Mouse (Mus musculus): ENCODE measurements around the gene Apbb2.

The Apbb2 gene

DNA sequence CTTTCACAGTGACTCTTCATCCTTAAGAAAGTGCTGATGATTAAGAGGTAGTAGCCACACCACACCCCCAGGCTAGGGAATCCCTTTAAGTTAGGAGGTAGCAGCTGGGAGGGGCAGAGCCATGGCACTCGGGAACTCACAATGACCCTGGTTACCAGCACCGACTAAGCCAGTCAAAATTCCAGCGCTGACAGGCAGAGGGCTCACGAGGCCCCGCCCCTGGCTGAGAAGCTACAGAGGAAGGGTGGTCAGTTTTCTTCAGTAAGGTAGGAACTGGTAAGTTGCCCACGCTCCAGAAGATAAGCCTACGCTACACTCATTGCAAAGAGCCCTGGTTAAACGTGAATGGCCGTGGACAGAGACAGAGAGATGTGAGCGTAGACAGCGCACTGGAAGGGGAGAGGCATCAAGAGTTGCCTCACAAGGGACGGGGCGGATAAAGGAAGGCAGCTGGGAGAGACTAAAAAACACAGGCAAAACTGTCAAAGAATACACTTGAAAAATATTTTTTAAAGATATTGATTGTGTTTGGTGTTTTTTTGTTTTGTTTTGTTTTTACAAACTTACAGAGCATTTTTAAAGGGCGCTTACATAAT is 100.1 kb downstream of the Apbb2 start:
- no peak for DNase-seq (ENCODE audit: low read depth, low spot score)

GRCm38 (mm10) chr5:66517503-66517902 is 101.1 kb downstream of the Apbb2 start:
- no peak for DNase-seq (ENCODE audit: low read depth, low spot score)

- no peak for DNase-seq (ENCODE audit: low read depth, low spot score)
Observed at GRCm38 (mm10) chr5:66516311-66516710, 102.3 kb downstream of the Apbb2 start.

DNA sequence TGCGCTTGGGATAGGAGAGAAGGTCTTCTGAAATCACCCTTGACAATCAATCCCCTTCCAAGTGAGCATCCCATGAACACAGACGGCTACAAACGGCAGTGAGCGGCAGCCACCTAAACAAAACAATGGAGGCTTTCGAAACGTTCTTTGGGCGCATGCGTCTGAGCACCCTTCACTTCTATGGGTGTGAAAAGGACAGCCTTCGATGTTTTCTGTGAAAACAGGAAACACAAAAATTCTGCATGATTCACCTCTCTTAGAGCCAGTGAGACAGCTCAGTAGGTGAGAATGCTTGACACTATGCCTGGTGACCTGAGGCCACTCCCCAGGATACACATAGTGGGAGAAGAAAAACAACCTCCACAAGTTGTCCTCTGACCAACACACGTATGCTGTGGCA is 103.3 kb downstream of the Apbb2 start:
- DNase-seq (ENCODE audit: low read depth, low spot score), result no peak

GRCm38 (mm10) chr5:66514659-66515058 is 103.9 kb downstream of the Apbb2 start:
- DNase-seq (ENCODE audit: low read depth, low spot score), result no peak

- DNase-seq (ENCODE audit: low read depth, low spot score), result no peak
Observed at GRCm38 (mm10) chr5:66513412-66513811, 105.2 kb downstream of the Apbb2 start.

- DNase-seq (ENCODE audit: low read depth, low spot score), result no peak
Observed at GRCm38 (mm10) chr5:66512519-66512918, 106.1 kb downstream of the Apbb2 start.

DNA sequence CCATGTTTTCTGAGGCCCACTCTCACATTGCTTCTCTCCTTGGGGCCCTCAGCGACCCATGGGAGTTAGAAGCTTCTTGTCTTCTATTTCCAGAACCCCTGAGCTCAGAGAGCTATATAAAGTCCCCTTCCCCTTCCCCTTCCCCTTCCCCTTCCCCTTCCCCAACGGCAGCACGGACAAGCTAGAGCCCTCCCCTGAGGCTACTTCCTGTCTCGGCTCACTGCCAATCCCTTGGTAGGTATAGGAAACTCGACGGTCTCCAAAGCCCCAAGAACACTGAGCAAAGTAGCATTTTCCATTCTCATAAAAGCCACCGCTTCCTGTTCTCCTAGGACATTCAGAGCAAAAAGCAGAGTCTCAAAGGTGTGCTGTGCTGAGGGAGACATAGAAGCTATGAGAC is 107.9 kb downstream of the Apbb2 start:
- DNase-seq (ENCODE audit: low read depth, low spot score), result no peak

- no peak for DNase-seq (ENCODE audit: low read depth, low spot score)
Observed at GRCm38 (mm10) chr5:66509151-66509550, 109.4 kb downstream of the Apbb2 start.

DNA sequence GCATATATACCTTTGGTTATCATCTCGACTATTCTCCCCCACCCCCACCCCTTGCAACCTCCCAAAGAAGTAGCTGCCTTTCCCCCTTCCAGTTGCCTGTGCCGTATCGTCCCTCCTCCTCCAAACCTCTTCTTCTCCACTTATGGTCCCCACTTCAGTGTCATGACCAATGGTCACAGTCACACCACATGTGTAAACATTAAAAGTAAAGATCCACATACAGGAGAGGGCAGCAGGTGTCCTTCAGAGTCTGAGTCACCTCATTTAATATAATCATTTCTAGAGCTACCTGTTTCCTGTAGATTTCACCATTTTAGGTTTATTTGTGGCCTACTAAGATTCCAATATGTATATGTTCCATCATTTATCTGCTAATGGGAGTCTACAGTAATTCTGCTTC is 113.0 kb downstream of the Apbb2 start:
- no peak for DNase-seq (ENCODE audit: low read depth, low spot score)

GRCm38 (mm10) chr5:66505071-66505470 is 113.5 kb downstream of the Apbb2 start:
- DNase-seq (ENCODE audit: low read depth, low spot score), result no peak

- no peak for DNase-seq (ENCODE audit: low read depth, low spot score)
Observed at GRCm38 (mm10) chr5:66504434-66504747, 114.2 kb downstream of the Apbb2 start.

- DNase-seq (ENCODE audit: low read depth, low spot score), result no peak
Observed at GRCm38 (mm10) chr5:66503557-66504433, 114.8 kb downstream of the Apbb2 start.

DNA sequence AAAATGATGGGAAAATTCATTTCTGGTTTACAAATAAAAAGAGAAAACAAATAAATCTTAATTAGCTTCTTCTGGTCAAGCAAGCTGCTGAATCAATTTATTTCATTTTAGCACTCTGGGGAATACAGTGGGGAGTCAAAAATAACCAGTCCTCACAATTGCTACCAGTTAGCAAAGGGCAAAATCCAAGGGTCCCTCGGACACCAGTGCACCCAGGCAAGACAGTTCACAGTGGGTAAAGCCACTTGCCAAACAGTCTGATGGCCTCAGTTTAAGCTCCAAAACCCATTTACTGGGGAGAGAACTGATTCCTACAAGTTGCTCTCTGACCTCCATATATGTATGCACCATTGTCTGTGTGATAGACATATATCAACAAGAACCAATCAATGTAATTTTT is 115.6 kb downstream of the Apbb2 start:
- no peak for DNase-seq (ENCODE audit: low read depth, low spot score)

DNA sequence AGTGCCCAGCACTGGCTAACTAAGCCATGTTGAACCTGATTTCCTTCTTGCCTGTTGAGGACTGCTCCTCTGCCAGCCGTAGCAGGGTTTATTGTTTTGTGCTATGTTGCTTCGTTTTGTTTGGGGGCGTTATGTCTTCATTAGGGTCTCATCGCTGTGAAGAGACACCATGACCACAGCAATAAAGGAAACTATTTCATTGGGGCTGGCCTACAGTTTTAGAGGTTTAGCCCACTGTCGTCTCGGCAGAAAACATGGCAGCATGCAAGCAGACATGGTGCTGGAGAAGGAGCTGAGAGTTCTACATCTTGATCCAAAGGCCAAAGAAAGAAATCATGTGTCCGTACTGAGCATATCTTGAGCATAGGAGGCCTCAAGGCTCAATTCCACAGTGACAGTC is 119.0 kb downstream of the Apbb2 start:
- DNase-seq (ENCODE audit: low read depth, low spot score), result no peak

DNA sequence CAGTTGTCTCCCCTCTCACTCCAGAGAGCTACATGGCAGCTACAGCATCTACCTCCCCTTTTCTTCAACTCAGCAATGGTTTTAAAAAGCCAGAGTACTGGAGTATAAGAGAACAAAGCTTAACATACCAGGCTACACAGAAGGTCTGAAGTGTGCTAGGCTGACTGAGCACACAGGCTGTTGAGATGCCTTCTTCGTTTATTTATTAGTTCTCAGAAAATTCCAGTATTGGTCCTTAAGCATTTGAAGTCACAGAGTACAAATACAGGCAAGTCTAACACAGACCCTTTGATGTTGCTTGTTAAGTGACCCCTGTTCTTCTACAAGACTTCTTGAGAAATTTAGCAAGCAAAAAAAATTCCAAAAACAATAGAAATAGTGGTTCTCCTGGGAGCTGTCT is 120.4 kb downstream of the Apbb2 start:
- no peak for DNase-seq (ENCODE audit: low read depth, low spot score)

DNA sequence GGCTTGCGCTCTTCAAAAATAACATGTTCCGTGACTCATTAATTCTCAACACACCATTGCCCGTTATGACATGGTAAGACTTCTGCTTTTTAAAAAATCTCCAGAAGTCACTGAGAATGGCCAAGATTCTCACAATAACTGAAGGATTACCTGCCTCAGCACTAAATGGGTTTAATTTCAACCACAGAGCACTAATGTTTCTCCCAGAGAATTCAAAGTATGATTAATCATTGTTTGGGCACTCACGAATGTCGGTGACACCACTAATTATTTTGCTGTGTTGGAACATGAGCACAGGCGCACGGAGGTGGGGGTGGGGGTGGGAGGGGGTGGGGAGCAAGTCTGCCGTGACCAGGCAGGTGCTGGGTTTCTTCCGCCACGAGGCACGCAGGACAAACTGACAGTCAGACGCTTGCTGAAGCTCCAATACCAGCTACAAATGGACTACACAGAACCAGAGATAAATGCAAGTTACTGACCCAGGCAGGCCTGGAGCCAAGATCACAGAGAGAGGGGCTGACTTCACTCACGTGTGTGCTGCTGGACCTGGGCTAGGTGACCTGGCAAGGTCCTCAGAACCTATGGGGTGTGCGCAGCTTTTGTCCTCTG is 121.0 kb downstream of the Apbb2 start:
- no peak for DNase-seq (ENCODE audit: low read depth, low spot score)

- DNase-seq (ENCODE audit: low read depth, low spot score), result no peak
Observed at GRCm38 (mm10) chr5:66496881-66497360, 121.7 kb downstream of the Apbb2 start.

- no peak for DNase-seq (ENCODE audit: low read depth, low spot score)
Observed at GRCm38 (mm10) chr5:66494651-66495050, 123.9 kb downstream of the Apbb2 start.

DNA sequence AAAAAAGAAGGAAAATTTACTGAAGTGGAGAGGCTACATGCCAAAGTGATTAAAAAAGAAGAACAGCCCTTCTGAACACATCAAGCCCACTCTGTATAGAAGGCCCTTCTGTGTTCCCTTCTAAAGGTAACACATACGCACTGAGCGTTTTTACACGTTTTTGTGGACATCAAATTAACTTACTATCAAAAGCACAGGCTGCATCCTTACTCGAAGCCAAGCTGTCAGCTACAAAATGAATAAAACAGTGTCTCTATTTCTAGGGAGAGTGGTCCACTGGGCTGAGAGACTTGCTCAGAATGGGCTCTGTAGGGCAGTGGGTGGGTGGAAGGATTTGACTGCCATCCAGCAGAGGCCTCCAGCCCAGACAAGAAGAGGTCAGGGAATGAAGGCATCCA is 126.0 kb downstream of the Apbb2 start:
- no peak for DNase-seq (ENCODE audit: low read depth, low spot score)

DNA sequence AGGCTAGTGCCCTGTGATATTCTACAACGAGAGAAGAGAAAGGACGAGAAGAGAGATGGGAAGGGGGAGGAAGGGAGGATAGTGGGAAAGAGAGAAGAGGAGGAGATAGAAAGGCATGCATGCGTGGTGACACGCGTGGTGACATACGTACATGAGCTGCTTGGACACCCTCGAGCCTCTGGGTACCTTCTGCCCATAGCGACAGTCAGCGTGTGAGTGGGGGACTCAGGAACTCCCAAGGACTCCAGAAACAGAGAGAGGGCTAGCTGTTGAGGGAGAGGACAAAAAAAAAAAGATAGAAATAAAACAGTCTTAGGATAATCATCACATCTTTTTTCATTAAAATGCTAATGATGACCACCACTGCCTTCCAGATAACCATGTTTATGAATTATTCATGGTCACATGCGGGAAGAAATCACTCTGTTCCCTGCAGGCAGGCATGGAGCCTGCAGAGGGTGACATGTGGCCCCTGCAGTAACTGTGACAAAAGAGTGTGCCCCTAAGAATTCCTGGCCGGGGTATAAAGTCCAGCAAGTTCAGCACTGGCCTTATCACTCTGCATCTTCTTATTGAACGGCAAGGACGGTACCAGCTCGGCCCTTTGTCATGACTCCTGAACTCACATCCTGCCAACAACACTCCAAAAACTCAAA is 126.5 kb downstream of the Apbb2 start:
- no peak for DNase-seq (ENCODE audit: low read depth, low spot score)

GRCm38 (mm10) chr5:66486028-66486427 is 132.6 kb downstream of the Apbb2 start:
- DNase-seq (ENCODE audit: low read depth, low spot score), result no peak

Measured in brain, adult 2 months (tissue).